Mouse (Mus musculus): ENCODE results near the gene Cnot3. TPM values are rescaled to one million over a fixed set of nuclear protein-coding genes. Genes with fewer than 3 reads are reported as not detected.

The Cnot3 gene
- polyA plus RNA-seq, 1 experiment: 53.8 TPM

GRCm38 (mm10) chr7:3614021-3614420, 31.0 kb upstream of the Cnot3 start:
- no peak overlapping the region for H3K4me3 ChIP-seq (replicated peaks)
- TF ChIP-seq TAL1 (IDR thresholded peaks at IDR 0.05; ENCODE audit: low read length): no peak
- no peak for TF ChIP-seq GATA1 (IDR thresholded peaks at IDR 0.05; ENCODE audit: low read length)
- H3K9me3 ChIP-seq (ENCODE audit: control insufficient read depth, low read length): no peaks in the 10 kb centered on the region
- peaks cover 11% of the 10 kb centered on the region for H3K27me3 ChIP-seq (ENCODE audit: control insufficient read depth)
- H3K4me1 ChIP-seq (ENCODE audit: control insufficient read depth): peaks cover 29% of the 10 kb centered on the region
- peaks cover 5% of the 10 kb centered on the region for H3K36me3 ChIP-seq (ENCODE audit: control insufficient read depth)

- Histone ChIP-seq H3K4me1 (ENCODE audit: control insufficient read depth) (peaks cover 31% of the 10 kb centered on the region), H3K36me3 (ENCODE audit: control insufficient read depth) (peaks cover 25% of the 10 kb centered on the region), H3K4me3 (replicated peaks) (peak within 1 kb of the TSS; percentile 86), H3K9me3 (ENCODE audit: control insufficient read depth, low read length) (no peaks in the 10 kb centered on the region), H3K27me3 (ENCODE audit: control insufficient read depth) (peaks cover 11% of the 10 kb centered on the region)
- TF ChIP-seq TAL1 (IDR thresholded peaks at IDR 0.05; ENCODE audit: low read length) (no peak), GATA1 (IDR thresholded peaks at IDR 0.05; ENCODE audit: low read length) (no peak)
Observed at GRCm38 (mm10) chr7:3616057-3616388, 29.0 kb upstream of the Cnot3 start, which contains the start of gene Oscar. Oscar (minus strand) TSS chr7:3616157.

- no peak for TF ChIP-seq TAL1 (IDR thresholded peaks at IDR 0.05; ENCODE audit: low read length)
- TF ChIP-seq GATA1 (IDR thresholded peaks at IDR 0.05; ENCODE audit: low read length): no peak
- peaks cover 31% of the 10 kb centered on the region for H3K4me1 ChIP-seq (ENCODE audit: control insufficient read depth)
- peaks cover 11% of the 10 kb centered on the region for H3K27me3 ChIP-seq (ENCODE audit: control insufficient read depth)
- H3K9me3 ChIP-seq (ENCODE audit: control insufficient read depth, low read length): no peaks in the 10 kb centered on the region
- H3K4me3 ChIP-seq (replicated peaks): peak overlapping the region; percentile 86
- peaks cover 29% of the 10 kb centered on the region for H3K36me3 ChIP-seq (ENCODE audit: control insufficient read depth)
Observed at GRCm38 (mm10) chr7:3616389-3617241, 28.5 kb upstream of the Cnot3 start.

- Histone ChIP-seq H3K4me3 (replicated peaks) (peak within 1 kb of the TSS; percentile 86), H3K4me1 (ENCODE audit: control insufficient read depth) (peaks cover 31% of the 10 kb centered on the region), H3K36me3 (ENCODE audit: control insufficient read depth) (peaks cover 37% of the 10 kb centered on the region), H3K27me3 (ENCODE audit: control insufficient read depth) (peaks cover 11% of the 10 kb centered on the region), H3K9me3 (ENCODE audit: control insufficient read depth, low read length) (no peaks in the 10 kb centered on the region)
- no peak for TF ChIP-seq TAL1 (IDR thresholded peaks at IDR 0.05; ENCODE audit: low read length)
- no peak for TF ChIP-seq GATA1 (IDR thresholded peaks at IDR 0.05; ENCODE audit: low read length)
Observed at GRCm38 (mm10) chr7:3617242-3617995, 27.6 kb upstream of the Cnot3 start, which contains the start of gene Ndufa3. Ndufa3 (plus strand) TSS chr7:3617373.

- H3K4me1 ChIP-seq (ENCODE audit: control insufficient read depth): peaks cover 32% of the 10 kb centered on the region
- peaks cover 66% of the 10 kb centered on the region for H3K36me3 ChIP-seq (ENCODE audit: control insufficient read depth)
- TF ChIP-seq GATA1 (IDR thresholded peaks at IDR 0.05; ENCODE audit: low read length): no peak
- no peak for TF ChIP-seq TAL1 (IDR thresholded peaks at IDR 0.05; ENCODE audit: low read length)
- H3K27me3 ChIP-seq (ENCODE audit: control insufficient read depth): no peaks in the 10 kb centered on the region
- H3K9me3 ChIP-seq (ENCODE audit: control insufficient read depth, low read length): no peaks in the 10 kb centered on the region
- peak overlapping the region; percentile 77 for H3K4me3 ChIP-seq (replicated peaks)
Observed at GRCm38 (mm10) chr7:3629030-3629429, 16.0 kb upstream of the Cnot3 start.

GRCm38 (mm10) chr7:3629543-3630477, 15.3 kb upstream of the Cnot3 start, which contains the start of the genes Tfpt and Prpf31:
Tfpt (minus strand) TSS chr7:3629929.
Prpf31 (plus strand) TSS chr7:3629985.
- TF ChIP-seq GATA1 (IDR thresholded peaks at IDR 0.05; ENCODE audit: low read length): peak; percentile 49; the same call in 1 of the 2 replicates
- no peak for TF ChIP-seq TAL1 (IDR thresholded peaks at IDR 0.05; ENCODE audit: low read length)
- Histone ChIP-seq H3K4me3 (replicated peaks) (peak within 1 kb of the TSS; percentile 77), H3K36me3 (ENCODE audit: control insufficient read depth) (peaks cover 65% of the 10 kb centered on the region), H3K27me3 (ENCODE audit: control insufficient read depth) (no peaks in the 10 kb centered on the region), H3K4me1 (ENCODE audit: control insufficient read depth) (peaks cover 32% of the 10 kb centered on the region), H3K9me3 (ENCODE audit: control insufficient read depth, low read length) (no peaks in the 10 kb centered on the region)

- H3K4me3 ChIP-seq (replicated peaks): peak overlapping the region; percentile 77
- H3K27me3 ChIP-seq (ENCODE audit: control insufficient read depth): no peaks in the 10 kb centered on the region
- no peaks in the 10 kb centered on the region for H3K9me3 ChIP-seq (ENCODE audit: control insufficient read depth, low read length)
- peaks cover 65% of the 10 kb centered on the region for H3K36me3 ChIP-seq (ENCODE audit: control insufficient read depth)
- peaks cover 32% of the 10 kb centered on the region for H3K4me1 ChIP-seq (ENCODE audit: control insufficient read depth)
- TF ChIP-seq GATA1 (IDR thresholded peaks at IDR 0.05; ENCODE audit: low read length): no peak
- TF ChIP-seq TAL1 (IDR thresholded peaks at IDR 0.05; ENCODE audit: low read length): no peak
Observed at GRCm38 (mm10) chr7:3630478-3630815, 14.6 kb upstream of the Cnot3 start.

GRCm38 (mm10) chr7:3643412-3643811, 1.7 kb upstream of the Cnot3 start:
- H3K27me3 ChIP-seq (ENCODE audit: control insufficient read depth): no peaks in the 10 kb centered on the region
- H3K4me1 ChIP-seq (ENCODE audit: control insufficient read depth): peaks cover 40% of the 10 kb centered on the region
- no peak overlapping the region for H3K4me3 ChIP-seq (replicated peaks)
- TF ChIP-seq TAL1 (IDR thresholded peaks at IDR 0.05; ENCODE audit: low read length) (no peak), GATA1 (IDR thresholded peaks at IDR 0.05; ENCODE audit: low read length) (no peak)
- peaks cover 62% of the 10 kb centered on the region for H3K36me3 ChIP-seq (ENCODE audit: control insufficient read depth)
- no peaks in the 10 kb centered on the region for H3K9me3 ChIP-seq (ENCODE audit: control insufficient read depth, low read length)

Measured in erythroblast, embryonic 14.5 days (primary cell).